Mouse (Mus musculus): ENCODE results near the gene H2-Ab1. TPM values are rescaled to one million over a fixed set of nuclear protein-coding genes. Genes with fewer than 3 reads are reported as not detected.

Gene H2-Ab1
- polyA plus RNA-seq, 1 experiment from 2014 or later = 1.7 TPM

- WGBS = 82% methylated on average over 6 of the region's 6 CpGs
- H3K4me2 ChIP-seq (replicated peaks) = no peak overlapping the region
- peaks cover 5% of the 10 kb centered on the region; the same call in 1 of the 2 replicates for H3K9me3 ChIP-seq (replicated peaks)
- ATAC-seq (ENCODE audit: low FRiP score) = no peak
- H3K27me3 ChIP-seq = no peaks in the 10 kb centered on the region
- no peaks in the 10 kb centered on the region for H3K4me1 ChIP-seq
- no peaks in the 10 kb centered on the region for H3K36me3 ChIP-seq
- H3K4me3 ChIP-seq = no peak overlapping the region
- H3K9ac ChIP-seq = no peak overlapping the region
- H3K27ac ChIP-seq = no peak overlapping the region
Observed at GRCm38 (mm10) chr17:34240916-34241315, 16.6 kb upstream of the H2-Ab1 start.

- no peak for ATAC-seq (ENCODE audit: low FRiP score)
Observed at GRCm38 (mm10) chr17:34244656-34245055, 12.8 kb upstream of the H2-Ab1 start.

GRCm38 (mm10) chr17:34247047-34247446, 10.4 kb upstream of the H2-Ab1 start:
- Histone ChIP-seq H3K9ac (no peak overlapping the region), H3K4me3 (no peak overlapping the region), H3K4me1 (no peaks in the 10 kb centered on the region), H3K9me3 (replicated peaks) (peaks cover 2% of the 10 kb centered on the region; the same call in 1 of the 2 replicates), H3K27ac (no peak overlapping the region), H3K4me2 (replicated peaks) (no peak overlapping the region), H3K36me3 (no peaks in the 10 kb centered on the region), H3K27me3 (0 out of 2 replicates have a peak, but pooled peaks cover 2% of the 10 kb centered on the region)
- 83% methylated on average over 3 of the region's 3 CpGs for WGBS
- ATAC-seq (ENCODE audit: low FRiP score) = no peak

More at GRCm38 (mm10) chr17:34244656-34245055, 12.8 kb upstream of the H2-Ab1 start:
- Histone ChIP-seq H3K4me1 (no peaks in the 10 kb centered on the region), H3K36me3 (no peaks in the 10 kb centered on the region), H3K27me3 (0 out of 2 replicates have a peak, but pooled peaks cover 2% of the 10 kb centered on the region), H3K4me3 (no peak overlapping the region), H3K9ac (no peak overlapping the region), H3K9me3 (replicated peaks) (peaks cover 5% of the 10 kb centered on the region; the same call in 1 of the 2 replicates), H3K4me2 (replicated peaks) (no peak overlapping the region), H3K27ac (no peak overlapping the region)
- WGBS = 77% methylated on average over 4 of the region's 4 CpGs

- H3K27me3 ChIP-seq = 0 out of 2 replicates have a peak, but pooled peaks cover 2% of the 10 kb centered on the region
- no peaks in the 10 kb centered on the region for H3K36me3 ChIP-seq
- 74% methylated on average over 2 of the region's 2 CpGs for WGBS
- H3K4me3 ChIP-seq = no peak overlapping the region
- ATAC-seq (ENCODE audit: low FRiP score) = no peak
- H3K9me3 ChIP-seq (replicated peaks) = no peaks in the 10 kb centered on the region
- no peak overlapping the region for H3K4me2 ChIP-seq (replicated peaks)
- no peak overlapping the region for H3K27ac ChIP-seq
- H3K4me1 ChIP-seq = no peaks in the 10 kb centered on the region
- no peak overlapping the region for H3K9ac ChIP-seq
Observed at GRCm38 (mm10) chr17:34248764-34249163, 8.7 kb upstream of the H2-Ab1 start.

GRCm38 (mm10) chr17:34249361-34249760, 8.1 kb upstream of the H2-Ab1 start:
- no peaks in the 10 kb centered on the region for H3K4me1 ChIP-seq
- no peaks in the 10 kb centered on the region for H3K36me3 ChIP-seq
- H3K9ac ChIP-seq = no peak overlapping the region
- WGBS = 49% methylated on average over 3 of the region's 3 CpGs
- H3K27me3 ChIP-seq = 0 out of 2 replicates have a peak, but pooled peaks cover 2% of the 10 kb centered on the region
- no peak for ATAC-seq (ENCODE audit: low FRiP score)
- H3K27ac ChIP-seq = no peak overlapping the region
- no peaks in the 10 kb centered on the region for H3K9me3 ChIP-seq (replicated peaks)
- no peak overlapping the region for H3K4me3 ChIP-seq
- H3K4me2 ChIP-seq (replicated peaks) = no peak overlapping the region

GRCm38 (mm10) chr17:34249878-34250277, 7.6 kb upstream of the H2-Ab1 start:
- Histone ChIP-seq H3K4me3 (no peak overlapping the region), H3K9ac (no peak overlapping the region), H3K4me2 (replicated peaks) (no peak overlapping the region), H3K9me3 (replicated peaks) (no peaks in the 10 kb centered on the region), H3K36me3 (no peaks in the 10 kb centered on the region), H3K27ac (no peak overlapping the region), H3K27me3 (0 out of 2 replicates have a peak, but pooled peaks cover 2% of the 10 kb centered on the region), H3K4me1 (no peaks in the 10 kb centered on the region)
- ATAC-seq (ENCODE audit: low FRiP score) = no peak
- WGBS = 21% methylated on average over 4 of the region's 4 CpGs

GRCm38 (mm10) chr17:34251666-34252065, 5.8 kb upstream of the H2-Ab1 start:
- WGBS = 55% methylated on average over 4 of the region's 4 CpGs
- no peaks in the 10 kb centered on the region for H3K36me3 ChIP-seq

GRCm38 (mm10) chr17:34256501-34256900, 988 bp upstream of the H2-Ab1 start:
- ATAC-seq (ENCODE audit: low FRiP score) = no peak
- no peaks in the 10 kb centered on the region for H3K9me3 ChIP-seq (replicated peaks)
- H3K27me3 ChIP-seq = peaks cover 7% of the 10 kb centered on the region; the same call in 1 of the 2 replicates
- WGBS = 85% methylated on average over 5 of the region's 5 CpGs
- H3K4me2 ChIP-seq (replicated peaks) = no peak overlapping the region
- H3K4me3 ChIP-seq = no peak overlapping the region
- H3K4me1 ChIP-seq = 0 out of 2 replicates have a peak, but pooled peaks cover 2% of the 10 kb centered on the region
- no peak overlapping the region for H3K9ac ChIP-seq
- H3K36me3 ChIP-seq = no peaks in the 10 kb centered on the region
- no peak overlapping the region for H3K27ac ChIP-seq

More at GRCm38 (mm10) chr17:34251666-34252065, 5.8 kb upstream of the H2-Ab1 start:
- Histone ChIP-seq H3K27me3 (0 out of 2 replicates have a peak, but pooled peaks cover 2% of the 10 kb centered on the region), H3K4me3 (no peak overlapping the region), H3K4me2 (replicated peaks) (no peak overlapping the region), H3K9me3 (replicated peaks) (no peaks in the 10 kb centered on the region), H3K27ac (no peak overlapping the region), H3K4me1 (no peaks in the 10 kb centered on the region), H3K9ac (no peak overlapping the region)
- ATAC-seq (ENCODE audit: low FRiP score) = no peak

GRCm38 (mm10) chr17:34260551-34260950, 3.1 kb downstream of the H2-Ab1 start:
- peaks cover 31% of the 10 kb centered on the region for H3K27me3 ChIP-seq
- H3K4me3 ChIP-seq = no peak overlapping the region
- WGBS = 86% methylated on average over 5 of the region's 5 CpGs
- no peaks in the 10 kb centered on the region for H3K9me3 ChIP-seq (replicated peaks)
- no peak for ATAC-seq (ENCODE audit: low FRiP score)
- H3K36me3 ChIP-seq = no peaks in the 10 kb centered on the region
- peaks cover 23% of the 10 kb centered on the region for H3K4me1 ChIP-seq
- no peak overlapping the region for H3K27ac ChIP-seq
- no peak overlapping the region for H3K4me2 ChIP-seq (replicated peaks)
- no peak overlapping the region for H3K9ac ChIP-seq

- Histone ChIP-seq H3K4me3 (no peak overlapping the region), H3K27ac (no peak overlapping the region), H3K9me3 (replicated peaks) (no peaks in the 10 kb centered on the region), H3K4me1 (peaks cover 23% of the 10 kb centered on the region), H3K9ac (no peak overlapping the region), H3K36me3 (no peaks in the 10 kb centered on the region), H3K27me3 (peaks cover 32% of the 10 kb centered on the region), H3K4me2 (replicated peaks) (no peak overlapping the region)
- WGBS = 24% methylated on average over 4 of the region's 4 CpGs
- ATAC-seq (ENCODE audit: low FRiP score) = peak; percentile 50
Observed at GRCm38 (mm10) chr17:34261502-34261901, 4.0 kb downstream of the H2-Ab1 start.

GRCm38 (mm10) chr17:34263068-34263467, 5.6 kb downstream of the H2-Ab1 start:
- Histone ChIP-seq H3K4me1 (peaks cover 23% of the 10 kb centered on the region), H3K9me3 (replicated peaks) (no peaks in the 10 kb centered on the region), H3K9ac (peak overlapping the region; percentile 35), H3K4me2 (replicated peaks) (peak overlapping the region; percentile 98), H3K27me3 (peaks cover 32% of the 10 kb centered on the region), H3K27ac (no peak overlapping the region), H3K36me3 (no peaks in the 10 kb centered on the region), H3K4me3 (peak overlapping the region; percentile 53)
- WGBS = 3% methylated on average over 8 of the region's 8 CpGs
- ATAC-seq (ENCODE audit: low FRiP score) = peak; percentile 85

GRCm38 (mm10) chr17:34263811-34264371, 6.4 kb downstream of the H2-Ab1 start:
- ATAC-seq (ENCODE audit: low FRiP score) = no peak
- WGBS = 3% methylated on average over 14 of the region's 14 CpGs
- H3K4me1 ChIP-seq = peaks cover 23% of the 10 kb centered on the region
- H3K36me3 ChIP-seq = no peaks in the 10 kb centered on the region
- H3K27me3 ChIP-seq = peaks cover 29% of the 10 kb centered on the region
- H3K4me2 ChIP-seq (replicated peaks) = peak overlapping the region; percentile 98
- no peaks in the 10 kb centered on the region for H3K9me3 ChIP-seq (replicated peaks)
- peak overlapping the region; percentile 35; the same call in 1 of the 2 replicates for H3K9ac ChIP-seq
- peak overlapping the region; percentile 53 for H3K4me3 ChIP-seq
- H3K27ac ChIP-seq = no peak overlapping the region
